12 mouse cellular contexts compared by ENCODE assay signal in genomic region chr13:29034904-29035303, GRCm38 (mm10).
DNase-seq lines count a peak whose midpoint lies in the region; ATAC-seq and TF ChIP-seq lines count a peak whose summit lies in the region.
"Had no signal": no experiment of that assay in that cellular context is flagged by ENCODE, and none has a peak within 500 bp of the region (broad histone marks: within the 10 kb centered on the region; RNA-seq: fewer than 3 reads in every experiment).

No protein-coding gene starts in this region.

- DNase-seq in hindbrain, embryonic 10.5 days (ENCODE audit: low spot score): no peak
- DNase-seq in hindbrain, embryonic 14.5 days (ENCODE audit: low spot score): no peak
- DNase-seq in brain, embryonic 14.5 days (ENCODE audit: low read depth): peak; percentile 67
- DNase-seq in hindbrain, embryonic 11.5 days (ENCODE audit: low spot score): peak; percentile 38
- no peak for DNase-seq in spleen, postnatal 14 days (ENCODE audit: low spot score in 2 of 2)
- no peak for DNase-seq in adrenal gland, postnatal 10 days
- no peak for DNase-seq in cerebellum, adult 9-10 months
- DNase-seq: heart, adult 2 months; heart, postnatal 36 days; right cerebral cortex, postnatal 14 days had no signal

- peaks cover 15% of the 10 kb centered on the region for H3K4me1 ChIP-seq in hindbrain, embryonic 10.5 days (replicated peaks)
- 0 out of 2 replicates have a peak, but pooled peaks cover 6% of the 10 kb centered on the region for H3K4me1 ChIP-seq in hindbrain, embryonic 14.5 days (replicated peaks; ENCODE audit: control insufficient read depth, insufficient read depth, low read length)
- no peaks in the 10 kb centered on the region for H3K4me1 ChIP-seq in hindbrain, embryonic 11.5 days (replicated peaks; ENCODE audit: control insufficient read depth, insufficient read depth, low read length)
- H3K4me1 ChIP-seq in midbrain, embryonic 13.5 days (replicated peaks): peaks cover 14% of the 10 kb centered on the region
- H3K4me1 ChIP-seq: kidney, embryonic 15.5 days had no signal

- H3K36me3 ChIP-seq in hindbrain, embryonic 10.5 days: no peaks in the 10 kb centered on the region
- no peaks in the 10 kb centered on the region for H3K36me3 ChIP-seq in hindbrain, embryonic 14.5 days (replicated peaks; ENCODE audit: control insufficient read depth, insufficient read depth)
- no peaks in the 10 kb centered on the region for H3K36me3 ChIP-seq in hindbrain, embryonic 11.5 days (ENCODE audit: control insufficient read depth, insufficient read depth, low read length)
- H3K36me3 ChIP-seq in midbrain, embryonic 13.5 days: no peaks in the 10 kb centered on the region
- H3K36me3 ChIP-seq: kidney, embryonic 15.5 days had no signal

- H3K4me3 ChIP-seq in hindbrain, embryonic 10.5 days: no peak overlapping the region
- H3K4me3 ChIP-seq in hindbrain, embryonic 14.5 days (replicated peaks; ENCODE audit: low read length): no peak overlapping the region
- H3K4me3 ChIP-seq in hindbrain, embryonic 11.5 days (ENCODE audit: low read depth, low read length): no peak overlapping the region
- no peak overlapping the region for H3K4me3 ChIP-seq in midbrain, embryonic 13.5 days (replicated peaks)
- H3K4me3 ChIP-seq: heart, adult 2 months; kidney, embryonic 15.5 days had no signal

- H3K4me2 ChIP-seq in hindbrain, embryonic 14.5 days (replicated peaks): no peak overlapping the region
- H3K4me2 ChIP-seq in hindbrain, embryonic 11.5 days (replicated peaks; ENCODE audit: low read depth, low read length): no peak overlapping the region
- no peak overlapping the region for H3K4me2 ChIP-seq in midbrain, embryonic 13.5 days (replicated peaks)
- H3K4me2 ChIP-seq: kidney, embryonic 15.5 days had no signal

- no peak; the same call in 1 of the 2 replicates for ATAC-seq in hindbrain, embryonic 14.5 days (ENCODE audit: low FRiP score)
- ATAC-seq in hindbrain, embryonic 11.5 days (ENCODE audit: low FRiP score): peak; percentile 22; the same call in 1 of the 2 replicates
- peak; percentile 86 for ATAC-seq in midbrain, embryonic 13.5 days

- no peaks in the 10 kb centered on the region for H3K27me3 ChIP-seq in hindbrain, embryonic 10.5 days (ENCODE audit: insufficient read depth, poor library complexity, severe bottlenecking)
- no peaks in the 10 kb centered on the region for H3K27me3 ChIP-seq in hindbrain, embryonic 14.5 days (ENCODE audit: control insufficient read depth, insufficient read depth, low read length)
- H3K27me3 ChIP-seq in hindbrain, embryonic 11.5 days (ENCODE audit: control insufficient read depth, insufficient read depth, low read length): no peaks in the 10 kb centered on the region
- H3K27me3 ChIP-seq in midbrain, embryonic 13.5 days: no peaks in the 10 kb centered on the region
- H3K27me3 ChIP-seq: kidney, embryonic 15.5 days had no signal

- no peak for TF ChIP-seq POLR2A in brain, embryonic 14.5 days (IDR thresholded peaks at IDR 0.05; ENCODE audit: borderline replicate concordance, extremely low read depth, insufficient read depth, insufficient read length, poor library complexity, severe bottlenecking)

- no peak overlapping the region for H3K9ac ChIP-seq in hindbrain, embryonic 14.5 days
- H3K9ac ChIP-seq in hindbrain, embryonic 11.5 days (ENCODE audit: low read depth, low read length): no peak overlapping the region
- no peak overlapping the region for H3K9ac ChIP-seq in midbrain, embryonic 13.5 days (replicated peaks)
- H3K9ac ChIP-seq: kidney, embryonic 15.5 days had no signal

- peak overlapping the region; percentile 73 for H3K27ac ChIP-seq in hindbrain, embryonic 10.5 days
- no peak overlapping the region for H3K27ac ChIP-seq in hindbrain, embryonic 14.5 days
- no peak overlapping the region for H3K27ac ChIP-seq in hindbrain, embryonic 11.5 days (ENCODE audit: low read depth, low read length)
- H3K27ac ChIP-seq in midbrain, embryonic 13.5 days: no peak overlapping the region
- H3K27ac ChIP-seq: heart, adult 2 months; kidney, embryonic 15.5 days had no signal

- TF ChIP-seq CTCF in brain, embryonic 14.5 days (IDR thresholded peaks at IDR 0.05; ENCODE audit: borderline replicate concordance, extremely low read depth, insufficient read depth, insufficient read length): no peak

- WGBS in hindbrain, embryonic 10.5 days: 24% methylated on average over 4 of the region's 4 CpGs
- 10% methylated on average over 4 of the region's 4 CpGs for WGBS in hindbrain, embryonic 14.5 days
- 28% methylated on average over 4 of the region's 4 CpGs for WGBS in hindbrain, embryonic 11.5 days
- WGBS in midbrain, embryonic 13.5 days: 4% methylated on average over 4 of the region's 4 CpGs

- H3K9me3 ChIP-seq in hindbrain, embryonic 10.5 days: 0 out of 2 replicates have a peak, but pooled peaks cover 3% of the 10 kb centered on the region
- no peaks in the 10 kb centered on the region for H3K9me3 ChIP-seq in hindbrain, embryonic 14.5 days (ENCODE audit: control insufficient read depth, low read length)
- no peaks in the 10 kb centered on the region for H3K9me3 ChIP-seq in hindbrain, embryonic 11.5 days (ENCODE audit: control insufficient read depth, low read length)
- H3K9me3 ChIP-seq in midbrain, embryonic 13.5 days: no peaks in the 10 kb centered on the region; the same call in 1 of the 2 replicates
- H3K9me3 ChIP-seq: kidney, embryonic 15.5 days had no signal

Comparison
In these comparisons a context has a peak if more than half of its experiments do, and no peak if none do; other contexts are left out.
1. DNase-seq: peak in brain, embryonic 14.5 days (single experiment) and hindbrain, embryonic 11.5 days (single experiment); none in hindbrain, embryonic 10.5 days (single experiment), hindbrain, embryonic 14.5 days (single experiment), spleen, postnatal 14 days (0 of 2), adrenal gland, postnatal 10 days (single experiment) and cerebellum, adult 9-10 months (single experiment).